Mouse (Mus musculus) midbrain, embryonic 11.5 days (tissue): ENCODE data around the gene 4930469K13Rik. TPM values are rescaled to one million over a fixed set of nuclear protein-coding genes. Genes with fewer than 3 reads are reported as not detected.

ENCODE experiments used
- ATAC-seq: fragments of 200-750 bp; cut with Nextera tagmentation; 2 replicates; pipeline ENCODE4 v1.8.0; 2017; ENCODE audit warnings: moderate TSS enrichment, moderate library complexity; ENCODE audit not compliant: low FRiP score
- DNase-seq: peaks from one replicate; pipeline ENCODE4 v3.0.0; 2015; ENCODE audit warnings: low spot score; ENCODE audit errors: missing footprints
- H3K27ac ChIP-seq: fragments of 300-500 bp; sonication (generic); 2 replicates; pipeline ENCODE4 v1.5.1; 2014; ENCODE audit warnings: low read depth, low read length
- H3K27me3 ChIP-seq: fragments of 300-500 bp; sonication (generic); 2 replicates; pipeline ENCODE4 v1.6.1; 2014; ENCODE audit warnings: mild to moderate bottlenecking, low read length, moderate library complexity, mixed read lengths; ENCODE audit not compliant: control insufficient read depth, insufficient read depth
- H3K36me3 ChIP-seq: fragments of 300-500 bp; sonication (generic); 2 replicates; pipeline ENCODE4 v1.6.1; 2014; ENCODE audit warnings: mild to moderate bottlenecking, low read length, moderate library complexity, mixed read lengths; ENCODE audit not compliant: control insufficient read depth, insufficient read depth
- H3K4me1 ChIP-seq: fragments of 300-500 bp; sonication (generic); 2 replicates; pipeline ENCODE4 v1.6.1; 2014; ENCODE audit warnings: low read length; ENCODE audit not compliant: control insufficient read depth, insufficient read depth
- H3K4me2 ChIP-seq: fragments of 300-500 bp; sonication (generic); 2 replicates; pipeline ENCODE4 v1.6.1; 2014; ENCODE audit warnings: mild to moderate bottlenecking, moderate library complexity
- H3K4me3 ChIP-seq: fragments of 300-500 bp; sonication (generic); 2 replicates; pipeline ENCODE4 v1.5.1; 2014; ENCODE audit warnings: low read depth, low read length
- H3K9ac ChIP-seq: fragments of 300-500 bp; sonication (generic); 2 replicates; pipeline ENCODE4 v1.6.1; 2014; ENCODE audit warnings: low read length
- H3K9me3 ChIP-seq: fragments of 300-500 bp; sonication (generic); 2 replicates; pipeline ENCODE4 v1.6.1; 2016; ENCODE audit warnings: low read length; ENCODE audit not compliant: control insufficient read depth
- WGBS: fragments of 180-500 bp; shearing (Covaris S2); extraction: QIAGEN DNeasy Blood & Tissue Kit; methylation state at CpG from one replicate; pipeline ENCODE4 v1.1.7; 2014; 5-methylcytosine and 5-hydroxymethylcytosine counted together
- polyA plus RNA-seq: library from polyadenylated mRNA; unstranded; fragments of >200 nt; fragmentation: Nextera tagmentation; extraction: Ambion mirVana; gene quantifications from 2 replicates; pipeline ENCODE4 v1.2.1, GENCODE M21; 2014

Gene 4930469K13Rik
- polyA plus RNA-seq, 1 experiment from 2014 or later: not detected

DNA sequence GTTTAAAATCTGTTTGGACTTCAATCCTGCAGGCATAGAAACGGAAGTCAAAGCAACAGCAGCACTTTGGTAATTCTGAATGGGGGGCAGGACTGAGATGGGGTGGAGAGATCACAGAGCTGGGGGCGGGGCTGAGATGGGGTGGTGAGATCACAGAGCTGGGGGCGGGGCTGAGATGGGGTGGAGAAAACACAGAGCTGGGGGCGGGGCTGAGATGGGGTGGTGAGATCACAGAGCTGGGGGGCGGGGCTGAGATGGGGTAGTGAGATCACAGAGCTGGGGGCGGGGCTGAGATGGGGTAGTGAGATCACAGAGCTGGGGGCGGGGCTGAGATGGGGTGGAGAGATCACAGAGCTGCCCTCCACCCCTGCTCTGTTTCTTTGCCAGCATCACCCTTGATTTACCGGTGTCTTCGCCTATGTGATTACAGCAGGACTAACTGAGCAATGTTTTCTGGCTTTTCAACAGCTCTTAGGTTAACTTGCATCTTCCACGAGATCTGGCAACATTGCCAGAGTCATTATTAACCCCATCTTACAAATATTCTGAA, 166.4 kb downstream of the 4930469K13Rik start:
- H3K4me2 ChIP-seq: no peak overlapping the region
- no peaks in the 10 kb centered on the region for H3K27me3 ChIP-seq
- 13% methylated on average over 9 of the region's 10 CpGs for WGBS
- H3K27ac ChIP-seq: no peak overlapping the region
- H3K4me3 ChIP-seq: no peak overlapping the region
- ATAC-seq (peak; percentile 47; the same call in 1 of the 2 replicates), DNase-seq (peak; percentile 86)
- no peaks in the 10 kb centered on the region for H3K9me3 ChIP-seq
- no peak overlapping the region for H3K9ac ChIP-seq
- no peaks in the 10 kb centered on the region for H3K4me1 ChIP-seq
- H3K36me3 ChIP-seq: no peaks in the 10 kb centered on the region

DNA sequence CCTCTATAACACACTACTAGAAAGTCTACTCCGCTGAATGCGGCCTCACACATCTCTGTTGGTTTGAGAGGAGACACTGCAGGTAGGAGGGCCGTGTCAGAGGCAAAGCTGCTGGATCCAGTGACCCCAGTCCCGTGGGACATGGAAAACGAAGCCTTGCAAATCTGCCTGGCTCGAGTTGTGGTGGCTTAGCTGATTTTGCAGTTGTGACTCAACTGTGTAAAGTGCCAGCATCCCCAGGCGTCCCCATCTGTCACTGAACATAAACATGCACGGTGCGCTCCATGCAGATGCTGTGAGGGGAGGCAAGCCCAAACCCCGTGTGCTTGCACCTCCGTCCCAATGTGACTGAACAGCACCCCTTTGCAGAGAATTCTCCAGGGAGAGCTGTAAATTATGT, 168.9 kb downstream of the 4930469K13Rik start:
- Histone ChIP-seq H3K36me3 (no peaks in the 10 kb centered on the region), H3K9ac (no peak overlapping the region), H3K27me3 (no peaks in the 10 kb centered on the region), H3K4me3 (no peak overlapping the region), H3K4me1 (no peaks in the 10 kb centered on the region), H3K27ac (no peak overlapping the region), H3K9me3 (no peaks in the 10 kb centered on the region), H3K4me2 (no peak overlapping the region)
- DNase-seq (no peak), ATAC-seq (no peak)
- WGBS: 71% methylated on average over 11 of the region's 11 CpGs

GRCm38 (mm10) chr11:33928658-33929057, 169.7 kb downstream of the 4930469K13Rik start:
- Histone ChIP-seq H3K4me2 (no peak overlapping the region), H3K4me1 (no peaks in the 10 kb centered on the region), H3K27ac (no peak overlapping the region), H3K9me3 (no peaks in the 10 kb centered on the region), H3K9ac (no peak overlapping the region), H3K4me3 (no peak overlapping the region), H3K36me3 (no peaks in the 10 kb centered on the region), H3K27me3 (no peaks in the 10 kb centered on the region)
- ATAC-seq: no peak
- DNase-seq: peak; percentile 89
- WGBS: 45% methylated on average over 7 of the region's 7 CpGs

GRCm38 (mm10) chr11:33927836-33928235, 170.5 kb downstream of the 4930469K13Rik start:
- DNase-seq (no peak), ATAC-seq (no peak)
- H3K9me3 ChIP-seq: no peaks in the 10 kb centered on the region
- no peak overlapping the region for H3K4me3 ChIP-seq
- H3K27ac ChIP-seq: no peak overlapping the region
- WGBS: 84% methylated on average over 4 of the region's 4 CpGs
- H3K27me3 ChIP-seq: no peaks in the 10 kb centered on the region
- no peak overlapping the region for H3K4me2 ChIP-seq
- H3K9ac ChIP-seq: no peak overlapping the region
- H3K36me3 ChIP-seq: no peaks in the 10 kb centered on the region
- H3K4me1 ChIP-seq: no peaks in the 10 kb centered on the region

- ATAC-seq: no peak
- no peaks in the 10 kb centered on the region for H3K4me1 ChIP-seq
- no peak overlapping the region for H3K9ac ChIP-seq
- H3K27ac ChIP-seq: no peak overlapping the region
- no peaks in the 10 kb centered on the region for H3K27me3 ChIP-seq
- H3K4me2 ChIP-seq: no peak overlapping the region
- H3K36me3 ChIP-seq: no peaks in the 10 kb centered on the region
- no peaks in the 10 kb centered on the region for H3K9me3 ChIP-seq
- no peak for DNase-seq
- WGBS: 44% methylated on average over 6 of the region's 6 CpGs
- no peak overlapping the region for H3K4me3 ChIP-seq
Measured at GRCm38 (mm10) chr11:33927321-33927720, 171.0 kb downstream of the 4930469K13Rik start.

DNA sequence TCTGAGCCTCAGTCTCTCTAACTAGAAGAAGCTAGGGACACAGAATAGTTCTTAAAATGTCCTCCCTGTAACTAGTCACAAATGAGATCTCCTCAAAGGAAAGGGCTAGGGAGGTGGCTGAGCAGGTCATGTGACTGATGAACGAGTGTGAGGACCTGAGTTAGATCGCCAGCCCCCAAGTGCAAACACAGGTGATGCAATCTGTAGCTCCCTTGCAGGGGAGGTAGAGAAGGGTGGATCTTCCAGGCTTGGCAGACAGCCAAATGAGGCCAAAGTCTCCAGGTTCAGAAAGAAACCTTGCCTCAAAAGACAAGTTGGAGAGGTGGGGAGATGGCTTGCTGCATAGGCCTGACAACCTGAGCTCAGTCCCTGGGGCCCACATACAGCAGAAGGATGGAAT, 171.8 kb downstream of the 4930469K13Rik start:
- Histone ChIP-seq H3K9me3 (no peaks in the 10 kb centered on the region), H3K36me3 (no peaks in the 10 kb centered on the region), H3K4me1 (no peaks in the 10 kb centered on the region), H3K4me3 (no peak overlapping the region), H3K9ac (no peak overlapping the region), H3K27me3 (no peaks in the 10 kb centered on the region), H3K27ac (no peak overlapping the region), H3K4me2 (no peak overlapping the region)
- WGBS: 77% methylated on average over 2 of the region's 2 CpGs
- ATAC-seq: no peak
- no peak for DNase-seq

GRCm38 (mm10) chr11:33925778-33926177, 172.6 kb downstream of the 4930469K13Rik start:
- Histone ChIP-seq H3K9me3 (no peaks in the 10 kb centered on the region), H3K36me3 (no peaks in the 10 kb centered on the region), H3K4me3 (no peak overlapping the region), H3K27me3 (no peaks in the 10 kb centered on the region), H3K4me2 (no peak overlapping the region), H3K9ac (no peak overlapping the region), H3K4me1 (no peaks in the 10 kb centered on the region), H3K27ac (no peak overlapping the region)
- ATAC-seq (no peak), DNase-seq (no peak)
- WGBS: 82% methylated on average over 8 of the region's 8 CpGs

Other genes with a start within 250 kb of the 4930469K13Rik start
- gene Kcnmb1, start 135.5 kb downstream of the 4930469K13Rik start, polyA plus RNA-seq: 0.18 and 0.39 TPM in 2 replicates
- 8.1 and 9.0 TPM in 2 replicates for gene Kcnip1, start 105.4 kb downstream of the 4930469K13Rik start, polyA plus RNA-seq
- gene Lcp2, start 51.6 kb downstream of the 4930469K13Rik start, polyA plus RNA-seq: 2.7 TPM in 2 replicates
- not detected in 2 replicates for gene Foxi1, start 109.5 kb upstream of the 4930469K13Rik start, polyA plus RNA-seq
- gene Fam196b, start 216.3 kb upstream of the 4930469K13Rik start, polyA plus RNA-seq: 0.72 and 0.79 TPM in 2 replicates